Mouse (Mus musculus): Measurements from ENCODE around the gene Rbpj. TPM values are rescaled to one million over a fixed set of nuclear protein-coding genes. Genes with fewer than 3 reads are reported as not detected.

Gene Rbpj
- polyA plus RNA-seq, 1 experiment from 2014 or later, result 12.3 TPM

DNA sequence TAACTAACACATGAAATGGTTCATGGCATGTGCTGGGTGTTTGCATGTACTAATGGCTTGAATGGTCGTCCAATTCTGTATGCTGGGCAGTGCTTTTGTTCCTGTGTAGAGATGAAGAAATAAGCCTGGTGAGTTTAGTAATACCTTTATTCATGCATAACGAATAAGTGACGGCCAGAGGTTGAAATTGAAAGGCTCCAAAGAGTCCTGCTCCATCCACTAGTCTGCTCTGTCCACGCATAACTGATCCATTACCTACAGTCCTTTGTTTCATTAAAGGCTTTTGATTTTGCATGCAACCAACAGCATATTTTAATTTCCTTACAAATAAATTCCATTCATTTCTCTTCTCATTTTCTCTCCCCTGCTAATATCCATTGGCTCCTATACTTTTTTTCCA, 53.2 kb downstream of the Rbpj start:
- Histone ChIP-seq H3K4me2 (replicated peaks; ENCODE audit: low read depth) (no peak overlapping the region), H3K27ac (replicated peaks) (no peak overlapping the region), H3K4me3 (ENCODE audit: low read depth, low read length) (no peak overlapping the region), H3K9ac (ENCODE audit: low read length) (no peak overlapping the region), H3K27me3 (ENCODE audit: control insufficient read depth, insufficient read depth, low read length) (no peaks in the 10 kb centered on the region), H3K4me1 (replicated peaks; ENCODE audit: control insufficient read depth, insufficient read depth) (no peaks in the 10 kb centered on the region), H3K36me3 (ENCODE audit: control insufficient read depth, insufficient read depth, low read length) (no peaks in the 10 kb centered on the region), H3K9me3 (ENCODE audit: control insufficient read depth, low read length) (no peaks in the 10 kb centered on the region)
- ATAC-seq (ENCODE audit: low FRiP score, low TSS enrichment), result no peak
- no peak for TF ChIP-seq CTCF (IDR thresholded peaks at IDR 0.05; ENCODE audit: low read depth)
- TF ChIP-seq EP300 (optimal IDR thresholded peaks at IDR 0.05), result no peak
- DNase-seq (ENCODE audit: low spot score), result no peak
- 89% methylated on average over 4 of the region's 4 CpGs for WGBS

- ATAC-seq (ENCODE audit: low FRiP score, low TSS enrichment) (no peak), DNase-seq (ENCODE audit: low spot score) (no peak)
- Histone ChIP-seq H3K9ac (ENCODE audit: low read length) (no peak overlapping the region), H3K4me1 (replicated peaks; ENCODE audit: control insufficient read depth, insufficient read depth) (no peaks in the 10 kb centered on the region), H3K9me3 (ENCODE audit: control insufficient read depth, low read length) (no peaks in the 10 kb centered on the region), H3K4me2 (replicated peaks; ENCODE audit: low read depth) (no peak overlapping the region), H3K36me3 (ENCODE audit: control insufficient read depth, insufficient read depth, low read length) (no peaks in the 10 kb centered on the region), H3K27ac (replicated peaks) (no peak overlapping the region), H3K27me3 (ENCODE audit: control insufficient read depth, insufficient read depth, low read length) (no peaks in the 10 kb centered on the region), H3K4me3 (ENCODE audit: low read depth, low read length) (no peak overlapping the region)
- TF ChIP-seq CTCF (IDR thresholded peaks at IDR 0.05; ENCODE audit: low read depth) (no peak), EP300 (optimal IDR thresholded peaks at IDR 0.05) (no peak)
- 90% methylated on average over 10 of the region's 10 CpGs for WGBS
Measured at GRCm38 (mm10) chr5:53519998-53520577, 54.1 kb downstream of the Rbpj start.

DNA sequence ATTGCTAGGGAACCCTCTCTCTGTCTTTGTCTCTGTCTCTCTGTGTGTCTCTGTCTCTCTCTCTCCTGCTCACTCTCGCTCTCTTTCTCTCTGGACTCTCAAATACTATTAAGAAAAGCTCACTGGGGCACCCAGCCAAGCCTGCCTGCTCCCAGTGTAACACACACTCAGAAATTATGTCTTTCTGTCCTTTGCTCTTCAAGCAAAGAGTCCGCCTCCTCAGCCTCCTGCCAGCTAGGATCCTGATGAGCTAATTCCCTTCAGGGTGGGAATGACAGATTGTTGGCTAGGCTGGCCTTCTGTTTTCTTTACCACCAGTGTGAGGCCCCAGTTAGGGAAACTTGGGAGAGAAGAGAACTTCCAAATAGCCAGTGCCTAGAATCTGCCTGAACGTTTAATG, 57.1 kb downstream of the Rbpj start:
- no peaks in the 10 kb centered on the region for H3K4me1 ChIP-seq (replicated peaks; ENCODE audit: control insufficient read depth, insufficient read depth)
- H3K4me2 ChIP-seq (replicated peaks; ENCODE audit: low read depth), result no peak overlapping the region
- WGBS, result 22% methylated on average over 3 of the region's 3 CpGs
- H3K4me3 ChIP-seq (ENCODE audit: low read depth, low read length), result no peak overlapping the region
- no peak for TF ChIP-seq CTCF (IDR thresholded peaks at IDR 0.05; ENCODE audit: low read depth)
- no peak for TF ChIP-seq EP300 (optimal IDR thresholded peaks at IDR 0.05)
- peak; percentile 35 for DNase-seq (ENCODE audit: low spot score)
- H3K27ac ChIP-seq (replicated peaks), result no peak overlapping the region
- no peaks in the 10 kb centered on the region for H3K36me3 ChIP-seq (ENCODE audit: control insufficient read depth, insufficient read depth, low read length)
- no peak overlapping the region for H3K9ac ChIP-seq (ENCODE audit: low read length)
- H3K9me3 ChIP-seq (ENCODE audit: control insufficient read depth, low read length), result no peaks in the 10 kb centered on the region
- no peaks in the 10 kb centered on the region for H3K27me3 ChIP-seq (ENCODE audit: control insufficient read depth, insufficient read depth, low read length)
- peak; percentile 49; the same call in 1 of the 2 replicates for ATAC-seq (ENCODE audit: low FRiP score, low TSS enrichment)

GRCm38 (mm10) chr5:53524162-53524561, 58.2 kb downstream of the Rbpj start:
- TF ChIP-seq CTCF (IDR thresholded peaks at IDR 0.05; ENCODE audit: low read depth) (no peak), EP300 (optimal IDR thresholded peaks at IDR 0.05) (no peak)
- Histone ChIP-seq H3K4me2 (replicated peaks; ENCODE audit: low read depth) (no peak overlapping the region), H3K36me3 (ENCODE audit: control insufficient read depth, insufficient read depth, low read length) (no peaks in the 10 kb centered on the region), H3K4me1 (replicated peaks; ENCODE audit: control insufficient read depth, insufficient read depth) (no peaks in the 10 kb centered on the region), H3K27ac (replicated peaks) (no peak overlapping the region), H3K9me3 (ENCODE audit: control insufficient read depth, low read length) (no peaks in the 10 kb centered on the region), H3K9ac (ENCODE audit: low read length) (no peak overlapping the region), H3K4me3 (ENCODE audit: low read depth, low read length) (no peak overlapping the region), H3K27me3 (ENCODE audit: control insufficient read depth, insufficient read depth, low read length) (no peaks in the 10 kb centered on the region)
- DNase-seq (ENCODE audit: low spot score), result no peak
- ATAC-seq (ENCODE audit: low FRiP score, low TSS enrichment), result no peak
- 95% methylated on average over 7 of the region's 7 CpGs for WGBS

- TF ChIP-seq EP300 (optimal IDR thresholded peaks at IDR 0.05) (no peak), CTCF (IDR thresholded peaks at IDR 0.05; ENCODE audit: low read depth) (no peak)
- Histone ChIP-seq H3K9ac (ENCODE audit: low read length) (no peak overlapping the region), H3K4me2 (replicated peaks; ENCODE audit: low read depth) (no peak overlapping the region), H3K27me3 (ENCODE audit: control insufficient read depth, insufficient read depth, low read length) (no peaks in the 10 kb centered on the region), H3K9me3 (ENCODE audit: control insufficient read depth, low read length) (no peaks in the 10 kb centered on the region), H3K4me1 (replicated peaks; ENCODE audit: control insufficient read depth, insufficient read depth) (no peaks in the 10 kb centered on the region), H3K27ac (replicated peaks) (no peak overlapping the region), H3K4me3 (ENCODE audit: low read depth, low read length) (no peak overlapping the region), H3K36me3 (ENCODE audit: control insufficient read depth, insufficient read depth, low read length) (no peaks in the 10 kb centered on the region)
- no peak for DNase-seq (ENCODE audit: low spot score)
- 79% methylated on average over 5 of the region's 5 CpGs for WGBS
- no peak for ATAC-seq (ENCODE audit: low FRiP score, low TSS enrichment)
Measured at GRCm38 (mm10) chr5:53524831-53525230, 58.9 kb downstream of the Rbpj start.

DNA sequence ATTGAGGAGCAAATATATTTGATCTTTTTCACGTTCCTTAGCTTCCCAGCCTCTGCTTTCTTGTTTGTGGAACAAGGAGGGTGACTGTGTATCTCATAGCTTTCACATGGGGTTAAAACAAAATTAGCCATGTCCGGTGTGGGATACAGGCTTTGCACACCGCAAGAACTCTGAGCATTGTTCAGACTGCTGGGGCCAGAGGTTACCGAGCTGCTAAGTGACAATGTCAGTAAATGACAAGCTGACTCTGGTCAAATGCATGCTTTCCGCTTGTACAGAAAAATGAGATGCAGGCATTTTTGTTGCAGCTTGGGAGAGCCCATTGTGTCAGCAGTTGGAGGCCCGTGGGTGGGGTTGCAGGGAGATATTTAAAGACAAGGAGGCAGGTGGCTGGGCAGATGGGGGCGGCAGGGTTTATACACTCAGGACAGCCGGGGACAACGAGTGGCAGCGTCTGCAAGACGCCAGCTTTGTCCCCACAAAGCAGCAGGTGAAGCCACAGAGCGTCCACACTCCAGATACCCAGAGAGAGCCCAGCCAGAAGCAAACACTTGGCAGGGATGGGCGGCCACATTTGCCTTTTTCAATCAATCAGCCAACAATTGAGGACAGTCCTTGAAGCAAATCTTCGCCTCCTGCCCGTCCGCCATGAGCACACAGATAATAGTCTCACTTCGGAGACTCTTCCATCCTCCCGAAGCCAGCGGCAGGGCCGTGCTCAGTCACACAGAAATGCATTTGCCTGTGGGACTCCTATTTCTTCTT, 59.5 kb downstream of the Rbpj start:
- TF ChIP-seq CTCF (IDR thresholded peaks at IDR 0.05; ENCODE audit: low read depth) (no peak), EP300 (optimal IDR thresholded peaks at IDR 0.05) (no peak)
- WGBS, result 59% methylated on average over 20 of the region's 20 CpGs
- Histone ChIP-seq H3K9me3 (ENCODE audit: control insufficient read depth, low read length) (no peaks in the 10 kb centered on the region), H3K27ac (replicated peaks) (no peak overlapping the region), H3K4me1 (replicated peaks; ENCODE audit: control insufficient read depth, insufficient read depth) (no peaks in the 10 kb centered on the region), H3K4me2 (replicated peaks; ENCODE audit: low read depth) (no peak overlapping the region), H3K36me3 (ENCODE audit: control insufficient read depth, insufficient read depth, low read length) (no peaks in the 10 kb centered on the region), H3K4me3 (ENCODE audit: low read depth, low read length) (no peak overlapping the region), H3K27me3 (ENCODE audit: control insufficient read depth, insufficient read depth, low read length) (no peaks in the 10 kb centered on the region), H3K9ac (ENCODE audit: low read length) (no peak overlapping the region)
- DNase-seq (ENCODE audit: low spot score) (no peak), ATAC-seq (ENCODE audit: low FRiP score, low TSS enrichment) (no peak)

Data from stomach, postnatal 0 days (tissue).